Mouse (Mus musculus) erythroid progenitor cell, adult 5-6 weeks (primary cell): ENCODE measurements around the gene Gid4. TPM values are rescaled to one million over a fixed set of nuclear protein-coding genes. Genes with fewer than 3 reads are reported as not detected.
"Not testable (repeated sequence)": the region's sequence is repeated elsewhere in the genome, so short reads cannot be mapped to it uniquely, and the experiment has no call there.

Source experiments
- ATAC-seq: replicated peaks from 2 replicates; pipeline ENCODE4 v1.8.0; 2016; ENCODE audit warnings: moderate number of reproducible peaks, mild to moderate bottlenecking, moderate TSS enrichment, inconsistent platforms; ENCODE audit not compliant: poor library complexity, low FRiP score, severe bottlenecking
- total RNA-seq, 2 experiments: library from RNA; stranded (forward) in 1 of 2; stranded (reverse) in 1 of 2; fragments of 150-400 nt in 1 of 2; fragments of 186-747, 209-891 nt in 1 of 2; gene quantifications; 2 replicates each; pipeline versions ENCODE4 v1.2.3 to v1.2.4; 2015 to 2017; ENCODE audit warnings: low replicate concordance in 2 of 2

Gid4 gene
- total RNA-seq, 2 experiments from 2014 or later: 8.2 to 12.6 TPM

DNA sequence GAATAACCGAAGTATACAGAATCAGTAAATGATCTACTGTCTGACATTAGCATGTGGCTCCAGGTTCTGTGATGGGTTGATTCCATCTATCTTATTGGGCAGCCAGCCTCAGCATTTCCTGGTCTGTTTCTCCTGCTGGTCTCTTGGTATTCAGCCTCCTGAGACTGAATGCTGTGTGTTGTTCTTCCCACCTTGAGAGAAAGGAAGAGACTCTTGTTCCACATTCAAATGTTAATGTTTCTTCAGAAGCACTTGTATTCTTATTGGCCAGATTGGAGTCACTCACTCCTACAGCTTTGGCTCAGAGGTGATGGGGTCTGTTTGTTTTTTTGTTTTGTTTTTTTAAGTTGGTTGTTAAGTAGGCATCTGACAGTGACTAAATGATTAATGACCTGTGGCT is 6.1 kb downstream of the Gid4 start:
- ATAC-seq: no peak

DNA sequence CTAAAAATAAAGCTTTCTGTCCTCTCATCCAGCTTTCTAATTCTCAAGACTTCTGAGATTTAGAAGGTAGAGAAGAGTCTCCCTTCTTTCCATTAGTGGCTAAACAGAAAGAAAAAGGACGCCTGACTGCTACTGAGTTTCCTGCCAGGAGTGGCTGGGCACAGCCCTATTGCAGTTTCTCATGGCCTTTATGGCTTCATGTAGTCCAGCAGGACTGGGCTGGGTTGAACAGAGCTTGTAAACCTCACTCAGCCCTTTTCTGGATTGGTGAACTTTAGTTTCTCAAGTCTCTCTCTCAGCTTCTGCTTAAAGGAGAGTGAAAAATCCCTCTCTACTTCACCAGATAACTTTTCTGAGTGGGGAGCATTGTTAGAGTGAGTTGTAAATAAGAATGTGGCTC is 9.5 kb downstream of the Gid4 start:
- no peak for ATAC-seq

DNA sequence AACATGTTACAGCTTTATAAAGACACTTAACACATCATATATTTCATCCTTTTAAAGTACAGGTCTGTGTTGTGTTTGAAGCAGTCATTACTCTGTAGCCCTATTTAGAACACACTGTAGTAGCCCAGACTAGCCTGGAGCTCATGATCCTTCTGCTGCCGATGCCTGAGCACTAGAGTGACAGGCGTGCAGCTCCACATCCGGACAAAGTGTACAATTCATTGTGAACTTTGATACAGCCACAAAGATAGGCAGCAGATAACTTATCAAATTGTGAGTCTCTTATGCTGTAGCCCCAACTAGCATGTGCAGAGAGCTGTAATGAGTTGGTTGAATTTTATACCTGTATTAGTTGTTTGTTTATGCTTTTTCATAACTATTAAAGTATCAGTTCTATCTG is 10.7 kb downstream of the Gid4 start:
- no peak for ATAC-seq

DNA sequence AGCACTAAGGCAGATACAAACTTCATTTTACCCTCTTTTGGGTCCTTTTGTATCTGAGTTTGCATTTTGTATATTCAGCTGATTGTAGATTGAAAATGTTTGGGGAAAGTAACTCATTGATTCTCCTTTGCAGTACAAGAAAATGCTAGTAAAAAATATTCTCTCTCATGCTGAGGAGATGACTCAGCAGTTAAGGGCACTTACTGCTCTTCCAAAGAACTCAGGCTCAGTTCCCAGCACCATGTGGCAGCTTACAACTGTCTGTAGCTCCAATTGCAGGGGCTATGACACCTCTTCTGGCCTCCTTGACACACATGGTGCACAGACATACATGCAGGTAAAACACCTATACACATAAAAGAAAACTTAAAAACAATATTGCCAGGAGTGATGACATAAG is 16.6 kb downstream of the Gid4 start:
- no peak for ATAC-seq

DNA sequence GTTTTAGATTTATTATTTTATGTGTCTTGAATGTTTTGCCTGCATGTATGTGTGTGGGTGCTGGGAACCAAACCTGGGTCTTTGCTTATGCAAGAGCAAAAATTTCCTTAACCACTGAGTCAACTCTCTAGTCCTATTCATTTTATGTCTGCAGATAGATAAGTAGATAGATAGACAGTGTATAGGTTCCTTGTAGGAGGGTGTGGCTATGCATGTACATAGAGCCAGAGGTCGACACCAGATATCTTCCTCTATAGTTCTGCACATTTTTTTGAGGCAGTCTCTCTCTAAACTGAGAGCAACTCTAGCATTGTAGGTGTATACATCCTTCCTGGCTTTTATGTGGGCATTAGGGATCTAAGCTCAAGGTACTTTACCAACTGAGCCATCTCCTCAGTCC is 18.2 kb downstream of the Gid4 start:
- ATAC-seq: no peak

DNA sequence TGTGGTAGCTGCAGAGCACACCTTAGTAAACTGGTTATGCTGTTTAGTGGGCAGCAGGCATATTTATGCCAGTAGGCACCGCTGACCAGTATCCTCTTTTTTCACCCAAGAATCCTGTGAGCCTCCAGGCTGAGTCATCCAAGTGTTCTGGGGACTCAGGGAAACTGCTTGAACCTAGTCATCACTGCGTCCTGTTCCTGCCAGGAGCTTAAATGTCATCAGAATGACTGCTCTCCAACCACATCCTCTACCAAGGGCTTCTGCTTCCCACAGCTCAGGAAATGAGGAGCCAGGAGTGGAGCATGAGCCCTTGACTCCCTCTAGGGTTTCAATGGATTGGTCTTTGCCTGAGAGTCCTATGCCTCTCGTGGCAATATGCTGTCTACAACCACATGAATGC is 19.7 kb downstream of the Gid4 start:
- ATAC-seq: no peak

DNA sequence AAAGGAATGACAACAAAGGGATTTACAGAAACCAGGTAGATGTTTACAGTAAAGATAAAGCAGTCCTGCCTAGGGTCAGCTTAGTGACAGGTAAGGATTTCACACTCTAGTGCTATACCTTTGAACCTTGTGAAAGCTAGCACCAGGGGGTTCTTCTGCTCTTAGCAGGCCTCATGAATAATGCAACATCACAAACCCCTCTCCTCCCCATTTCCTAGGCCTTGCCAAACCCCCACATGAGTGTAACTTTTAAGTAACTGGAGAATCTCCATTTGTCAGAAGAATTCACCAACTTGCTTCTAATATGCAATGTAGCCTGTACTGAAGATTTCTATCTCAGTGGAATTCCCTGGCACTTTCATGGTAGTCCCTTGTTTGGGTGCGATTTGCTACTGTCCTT is 22.7 kb downstream of the Gid4 start:
- not testable (repeated sequence) for ATAC-seq

DNA sequence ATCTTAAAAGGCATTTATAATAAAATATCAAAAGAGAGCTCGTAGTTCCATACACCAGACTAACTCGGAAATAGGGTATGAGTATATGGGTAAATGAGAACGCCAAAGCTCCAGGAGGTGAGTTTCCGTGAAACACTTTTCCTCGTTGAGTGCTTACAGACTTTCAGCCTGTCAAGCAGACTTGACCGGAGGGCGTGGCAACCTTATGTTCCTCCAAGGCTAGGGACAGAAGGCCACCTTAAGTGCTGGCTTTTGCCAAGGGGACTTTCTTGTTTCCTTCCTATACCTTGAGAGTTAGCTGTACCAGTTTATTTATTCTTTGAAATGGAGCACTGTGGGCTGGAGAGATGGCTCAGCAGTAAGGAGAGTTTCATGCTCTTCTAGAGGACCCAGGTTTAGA is 23.2 kb downstream of the Gid4 start:
- no peak for ATAC-seq

DNA sequence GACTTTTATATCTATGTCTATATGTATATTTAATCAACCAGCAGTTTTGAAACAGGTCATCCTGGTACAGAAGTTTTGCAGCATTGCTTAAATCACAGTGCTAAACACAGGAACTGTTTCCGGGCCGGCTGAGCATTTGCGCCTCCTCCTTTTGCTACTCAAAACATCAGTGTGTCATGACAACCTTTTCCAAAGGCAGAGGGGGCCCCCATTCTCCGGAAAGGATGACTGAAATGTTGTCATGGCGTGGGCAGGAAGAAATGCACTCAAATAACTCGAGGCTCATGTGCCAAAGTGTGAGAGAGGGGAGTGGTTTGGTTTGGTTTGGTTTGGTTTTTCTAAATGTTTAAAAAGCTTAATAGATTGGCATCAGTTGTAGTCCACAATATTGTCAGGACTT is 26.0 kb downstream of the Gid4 start:
- no peak for ATAC-seq

DNA sequence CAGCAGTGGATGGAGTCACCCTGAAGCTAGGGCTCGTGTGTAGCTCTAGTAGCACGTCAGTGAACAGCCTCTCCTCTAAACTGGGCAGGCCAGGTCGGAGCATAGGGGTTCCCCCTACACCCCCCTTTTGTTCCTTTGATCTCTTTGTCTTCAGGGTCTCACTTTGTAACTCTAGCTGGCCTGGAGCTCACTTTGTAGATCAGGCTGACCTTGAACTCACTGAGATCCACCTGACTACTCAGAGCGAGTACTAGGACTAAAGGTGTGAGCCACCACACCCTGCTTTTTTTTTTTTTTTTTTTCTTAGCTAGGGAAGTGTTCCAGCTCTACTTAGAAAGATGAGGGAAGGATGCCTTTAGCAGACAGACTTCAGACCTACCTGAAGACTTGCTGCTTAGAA is 27.1 kb downstream of the Gid4 start:
- ATAC-seq: no peak

DNA sequence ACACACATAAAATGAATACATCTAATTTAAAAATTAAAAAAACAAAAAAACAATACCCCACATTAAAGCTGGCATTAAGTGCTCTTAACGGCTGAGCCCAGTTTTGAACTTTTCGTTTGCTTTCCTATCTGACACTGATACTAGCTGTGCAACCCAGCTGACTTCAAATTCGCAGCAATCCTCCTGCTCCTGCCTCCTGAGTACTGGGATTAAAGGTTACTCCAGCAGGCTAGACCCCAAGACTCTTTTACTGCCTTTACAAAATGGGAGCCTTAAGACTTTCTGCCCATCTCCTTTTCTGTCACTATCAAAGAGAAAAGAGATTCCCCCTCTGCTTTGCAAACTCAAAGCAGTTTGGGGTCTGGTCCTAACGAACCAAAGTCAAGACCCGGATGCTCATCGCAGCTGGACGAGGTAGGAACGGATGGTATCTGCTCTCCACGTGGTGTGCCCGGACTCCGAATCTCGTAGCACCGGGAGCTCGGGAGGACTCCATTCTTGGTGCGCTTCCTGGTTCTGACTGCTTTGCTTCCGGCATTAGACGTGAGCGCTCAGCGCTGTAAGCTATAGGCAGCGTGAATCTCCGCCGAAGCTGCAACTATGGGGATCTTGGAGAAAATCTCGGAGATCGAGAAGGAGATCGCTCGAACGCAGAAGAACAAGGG is 37.3 kb downstream of the Gid4 start, which contains the start of gene Drg2:
Drg2 (plus strand) TSS at position 512 of the 665 bp plus-strand sequence.
- ATAC-seq: peak; percentile 76

DNA sequence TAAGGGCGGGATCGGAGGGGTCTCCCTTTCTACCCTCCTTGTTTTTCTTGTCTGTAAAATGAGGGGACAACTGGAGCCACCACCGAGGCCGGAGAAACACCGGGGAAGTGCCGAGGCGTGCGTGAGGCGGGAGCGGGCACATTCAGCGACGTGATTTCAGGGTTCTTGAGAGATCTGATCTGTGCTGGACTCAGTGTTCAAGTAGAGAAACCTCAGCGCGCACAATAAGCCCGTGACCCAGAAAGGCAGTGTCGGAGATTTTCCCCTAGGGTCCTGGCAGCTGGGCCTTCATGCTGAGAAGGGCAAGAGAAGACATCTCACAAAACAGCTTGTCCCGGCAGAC is 37.8 kb downstream of the Gid4 start:
- ATAC-seq: peak; percentile 52; the same call in 1 of the 2 replicates

DNA sequence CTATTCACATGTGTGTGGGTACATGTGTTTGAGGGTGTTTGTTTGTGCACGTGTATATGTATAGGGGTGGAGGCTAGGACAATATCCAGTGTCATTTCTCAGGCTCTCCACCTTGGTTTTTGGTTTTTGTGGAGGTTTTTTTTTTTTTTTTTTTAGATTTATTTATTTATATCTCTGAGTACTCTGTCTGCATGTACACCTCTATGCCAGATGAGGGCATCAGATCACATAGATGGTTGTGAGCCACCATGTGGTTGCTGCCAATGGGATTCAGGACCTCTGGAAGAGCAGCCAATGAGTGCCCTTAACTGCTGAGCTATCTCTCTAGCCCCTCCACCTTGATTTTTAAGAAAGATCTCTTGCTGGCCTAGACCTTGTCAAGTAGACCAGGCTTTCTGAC is 41.0 kb downstream of the Gid4 start:
- ATAC-seq: no peak

DNA sequence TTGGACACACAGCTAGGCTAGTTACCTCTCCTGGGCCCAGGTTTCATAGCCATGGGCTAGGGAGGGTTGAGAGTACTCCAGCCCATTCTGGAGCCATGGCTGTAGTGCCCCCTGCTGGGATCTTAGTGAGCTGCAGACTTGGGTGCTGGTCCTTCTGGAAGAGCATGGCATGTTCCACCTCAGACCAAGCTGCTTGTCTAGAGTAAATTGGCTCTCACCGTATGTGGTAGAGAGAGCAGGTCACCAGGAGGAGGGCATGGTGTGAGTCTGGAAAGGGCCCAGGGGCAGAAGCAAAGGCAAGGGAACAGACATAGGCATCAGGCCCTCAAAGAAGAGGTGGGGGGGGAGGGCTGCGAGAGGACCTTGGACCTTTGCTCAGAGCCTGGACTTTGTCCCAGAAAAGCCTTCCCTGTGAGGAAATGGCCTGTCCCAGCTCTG is 49.0 kb downstream of the Gid4 start:
- no peak for ATAC-seq

DNA sequence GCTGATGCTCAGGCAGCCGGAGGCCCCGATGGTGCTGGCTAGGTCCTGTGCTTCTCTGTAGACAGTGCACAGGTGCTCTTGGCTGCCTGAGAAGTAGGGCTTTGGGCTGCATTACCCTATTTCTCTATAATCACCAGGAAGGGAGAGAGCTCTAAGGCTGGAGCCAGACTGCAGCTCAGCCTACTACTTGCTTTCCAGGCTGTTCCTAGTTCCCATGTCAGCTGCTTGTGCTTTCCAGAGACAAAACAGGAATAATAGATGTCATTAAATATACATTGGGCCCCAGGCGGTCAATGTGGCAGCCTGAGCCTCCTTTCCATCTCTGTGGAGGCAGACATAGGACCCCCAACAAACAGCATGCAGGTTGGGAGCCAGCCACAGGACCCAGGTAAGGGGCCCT is 52.1 kb downstream of the Gid4 start, which contains the start of gene Myo15:
Myo15 (plus strand) TSS at position 301 of the 400 bp plus-strand sequence.
- no peak for ATAC-seq

DNA sequence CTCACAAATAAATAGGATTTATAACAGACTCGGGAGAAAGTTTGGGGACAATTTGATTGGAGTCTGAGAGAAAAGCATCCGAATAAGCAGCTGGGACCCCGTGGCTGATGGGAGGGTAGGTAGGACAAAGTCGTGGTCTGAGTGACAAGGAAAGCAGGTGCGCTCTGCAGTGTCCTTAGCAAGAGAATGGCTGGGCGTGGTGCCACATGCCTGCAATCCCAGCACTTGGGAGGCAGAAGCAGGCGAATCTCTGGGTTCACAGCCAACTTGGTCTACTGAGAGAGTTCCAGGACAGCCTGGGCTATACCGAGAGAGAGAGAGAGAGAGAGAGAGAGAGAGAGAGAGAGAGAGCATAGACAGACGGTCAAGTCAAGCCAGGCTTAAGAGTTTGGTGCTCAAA is 53.8 kb downstream of the Gid4 start:
- ATAC-seq: no peak

DNA sequence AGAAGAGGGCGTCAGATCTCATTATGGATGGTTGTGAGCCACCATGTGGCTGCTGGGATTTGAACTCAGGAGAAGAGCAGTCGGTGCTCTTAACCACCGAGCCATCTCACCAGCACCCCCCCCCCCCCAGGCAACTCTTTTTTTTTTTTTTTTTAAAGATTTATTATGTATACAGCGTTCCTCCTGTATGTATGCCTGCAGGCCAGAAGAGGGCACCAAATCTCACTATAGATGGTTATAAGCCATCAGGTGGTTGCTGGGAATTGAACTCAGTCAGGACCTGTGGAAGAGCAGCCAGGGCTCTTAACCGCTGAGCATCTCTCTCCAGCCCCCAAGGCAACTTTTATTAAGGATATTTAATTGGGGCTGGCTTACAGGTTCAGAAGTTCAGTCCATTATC is 57.6 kb downstream of the Gid4 start:
- no peak for ATAC-seq

DNA sequence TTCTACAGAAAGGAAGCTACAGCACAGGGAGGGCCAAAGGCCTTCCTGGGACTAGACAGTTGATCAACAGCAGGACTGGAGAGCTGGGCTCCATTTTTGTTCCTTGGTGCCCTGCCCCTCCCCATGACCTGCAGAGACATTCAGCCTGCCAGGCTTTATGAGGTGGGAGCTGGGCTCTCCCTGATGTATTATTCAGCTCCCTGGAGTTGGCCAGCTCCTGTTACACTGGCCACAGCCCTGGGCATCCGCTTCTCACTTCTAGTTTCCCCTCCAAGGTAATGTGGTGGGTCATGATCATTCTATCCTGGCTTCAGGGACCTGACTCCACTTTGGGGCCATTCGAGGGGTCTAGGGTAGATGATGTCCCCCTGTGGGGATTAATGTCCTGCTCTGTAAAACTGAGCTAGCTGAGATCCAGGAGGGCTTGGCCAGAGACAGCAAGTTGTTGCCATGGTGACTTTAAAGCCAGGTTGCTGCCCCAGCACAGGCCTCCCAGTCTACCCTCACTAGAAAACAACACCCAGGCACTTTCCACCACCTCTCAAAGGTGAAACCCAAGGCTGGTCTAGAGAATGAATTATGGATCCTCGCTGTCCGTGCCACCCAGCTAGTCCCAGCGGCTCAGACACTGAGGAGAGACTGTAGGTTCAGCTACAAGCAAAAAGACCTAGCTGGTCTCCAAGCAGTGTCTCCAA is 58.9 kb downstream of the Gid4 start:
- no peak for ATAC-seq

DNA sequence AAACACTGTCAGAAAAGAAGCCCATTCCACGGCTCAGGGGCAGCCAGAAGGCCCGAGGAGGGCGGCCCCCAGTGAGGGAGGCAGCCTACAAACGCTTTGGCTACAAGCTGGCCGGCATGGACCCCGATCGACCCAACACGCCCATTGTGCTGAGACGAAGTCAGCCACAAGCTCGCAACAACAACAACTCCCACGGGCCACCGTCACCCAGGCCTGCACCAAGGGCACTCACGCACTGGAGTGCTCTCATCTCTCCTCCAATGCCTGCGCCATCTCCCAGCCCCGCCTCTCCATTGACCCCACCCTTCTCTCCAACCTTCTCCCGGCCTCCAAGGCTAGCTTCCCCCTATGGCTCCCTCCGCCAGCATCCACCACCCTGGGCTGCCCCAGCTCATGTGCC is 61.2 kb downstream of the Gid4 start:
- no peak for ATAC-seq

DNA sequence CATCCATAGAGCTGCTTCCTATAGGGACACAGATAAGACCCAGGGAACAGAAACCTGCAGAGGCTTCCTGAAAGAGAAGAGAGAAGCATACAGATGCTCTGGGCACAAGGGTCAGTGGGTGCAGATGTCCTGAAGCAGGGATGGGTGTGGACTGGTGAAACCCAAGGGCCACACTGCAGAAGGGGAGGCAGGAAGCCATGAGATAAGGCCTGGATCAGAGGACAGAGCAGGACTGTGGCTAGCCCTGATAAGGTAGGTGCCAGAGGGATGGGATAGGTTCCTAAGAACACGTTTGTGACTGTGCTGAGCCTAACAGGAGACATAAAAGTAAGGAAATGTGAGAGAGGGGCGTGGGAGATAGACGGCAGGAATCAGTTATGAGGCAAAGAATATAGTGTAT is 69.3 kb downstream of the Gid4 start:
- peak; percentile 92 for ATAC-seq

DNA sequence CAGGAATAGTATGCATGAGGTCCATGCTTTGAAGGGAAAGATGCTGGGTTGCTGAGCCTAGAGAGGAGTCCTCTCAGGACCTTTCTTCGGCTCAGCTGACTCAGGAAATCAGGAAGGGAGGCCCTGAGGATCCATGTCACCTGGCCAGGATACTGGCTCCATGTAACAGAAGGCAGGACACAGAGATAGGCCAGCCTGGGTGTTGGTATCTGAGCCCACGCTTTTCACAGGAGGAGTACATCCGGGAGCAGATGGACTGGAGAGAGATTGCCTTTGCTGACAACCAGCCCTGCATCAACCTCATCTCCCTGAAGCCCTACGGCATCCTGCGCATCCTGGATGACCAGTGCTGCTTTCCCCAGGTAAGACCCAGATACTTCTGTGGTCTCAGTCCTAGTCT is 75.8 kb downstream of the Gid4 start:
- ATAC-seq: no peak

DNA sequence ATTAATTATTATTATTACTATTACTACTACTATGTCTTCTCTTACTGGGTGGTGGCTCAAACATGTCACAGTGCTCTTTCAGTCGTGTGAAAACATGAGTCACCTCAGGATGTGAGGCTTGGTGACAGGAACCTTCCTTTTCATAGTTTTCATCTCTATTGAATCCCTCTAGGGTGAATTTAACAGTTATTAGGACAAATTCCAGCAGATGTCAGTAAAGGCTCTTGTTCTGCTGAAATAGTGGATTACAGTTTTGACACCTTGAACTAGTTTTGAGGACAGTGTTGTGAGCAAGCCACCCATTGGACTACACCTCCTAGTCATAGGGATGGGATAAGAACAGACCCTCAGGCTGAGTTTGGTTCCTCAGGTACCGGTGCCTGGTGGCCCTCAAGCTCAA is 78.7 kb downstream of the Gid4 start:
- ATAC-seq: no peak
